Mouse (Mus musculus) layer of hippocampus, postnatal 14 days (tissue): ENCODE data around the gene Tbc1d12. TPM values are rescaled to one million over a fixed set of nuclear protein-coding genes. Genes with fewer than 3 reads are reported as not detected.
A peak's percentile ranks its signal among the peaks of the same experiment; 100 is the strongest.

ENCODE experiments used
- DNase-seq, 2 experiments: peaks; one replicate each; pipeline ENCODE4 v3.0.0; 2021 to 2022; ENCODE audit warnings: low spot score in 2 of 2, mixed read lengths in 1 of 2
- total RNA-seq, 2 experiments: library from RNA; stranded (reverse); gene quantifications; 2 replicates each; pipeline ENCODE4 v1.2.3; 2021

Tbc1d12 gene
- total RNA-seq, 2 experiments from 2014 or later, result 14.2 to 15.1 TPM

DNA sequence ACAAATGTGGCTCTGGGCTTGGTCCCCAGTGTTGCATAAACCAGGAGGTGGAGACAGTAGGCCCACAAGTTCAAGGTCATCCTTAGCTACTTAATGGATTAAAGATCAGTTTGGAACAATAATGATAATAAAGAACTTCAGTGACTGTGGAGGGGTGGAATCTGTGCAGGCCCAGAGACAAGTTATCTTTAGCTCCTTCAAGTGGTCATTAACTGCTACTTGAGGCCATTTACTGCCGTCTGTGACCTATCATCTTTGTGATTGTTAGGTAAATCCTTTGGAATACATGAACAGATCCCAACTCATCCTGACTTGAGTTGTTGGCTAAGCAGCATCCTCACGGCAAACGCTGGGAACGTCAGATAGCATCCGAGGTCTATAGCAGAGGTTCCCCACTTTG, 66.1 kb downstream of the Tbc1d12 start:
- DNase-seq, result no peak

DNA sequence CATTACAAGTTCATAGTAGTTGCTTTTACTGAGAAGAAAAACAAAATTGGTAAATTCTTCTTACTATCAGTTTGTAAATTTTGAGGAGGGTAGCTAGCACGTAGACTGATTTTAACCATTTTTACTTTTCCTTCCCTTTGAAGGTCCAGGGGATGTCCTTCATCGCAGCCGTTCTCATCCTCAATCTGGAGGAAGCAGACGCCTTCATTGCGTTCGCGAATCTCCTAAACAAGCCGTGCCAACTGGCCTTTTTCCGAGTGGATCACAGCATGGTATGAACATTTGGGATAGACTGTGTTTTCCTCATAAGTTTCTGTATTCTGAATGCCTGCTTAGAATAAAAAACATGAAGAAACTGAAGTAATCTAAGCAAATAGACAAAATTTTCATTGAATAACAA, 77.4 kb downstream of the Tbc1d12 start:
- peak in 1 of 2 experiments; percentile 10 for DNase-seq

DNA sequence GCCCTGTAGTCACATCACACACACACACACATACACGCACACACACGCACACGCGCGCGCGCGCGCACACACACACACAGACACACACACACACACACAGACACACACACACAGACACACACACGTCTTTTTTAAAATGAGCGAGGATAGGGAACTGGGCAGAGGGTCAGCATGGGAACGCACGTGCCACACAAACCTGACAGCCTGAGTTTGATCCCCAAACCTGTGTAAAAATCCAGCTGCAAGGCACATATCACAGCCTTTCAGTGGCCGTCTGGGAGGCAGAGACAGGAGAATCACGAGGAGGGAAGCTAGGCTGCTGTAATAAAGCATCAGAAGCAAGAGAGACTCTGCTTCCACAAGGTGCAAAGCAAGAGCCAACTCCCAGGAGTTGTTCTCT, 78.5 kb downstream of the Tbc1d12 start:
- no peak for DNase-seq

DNA sequence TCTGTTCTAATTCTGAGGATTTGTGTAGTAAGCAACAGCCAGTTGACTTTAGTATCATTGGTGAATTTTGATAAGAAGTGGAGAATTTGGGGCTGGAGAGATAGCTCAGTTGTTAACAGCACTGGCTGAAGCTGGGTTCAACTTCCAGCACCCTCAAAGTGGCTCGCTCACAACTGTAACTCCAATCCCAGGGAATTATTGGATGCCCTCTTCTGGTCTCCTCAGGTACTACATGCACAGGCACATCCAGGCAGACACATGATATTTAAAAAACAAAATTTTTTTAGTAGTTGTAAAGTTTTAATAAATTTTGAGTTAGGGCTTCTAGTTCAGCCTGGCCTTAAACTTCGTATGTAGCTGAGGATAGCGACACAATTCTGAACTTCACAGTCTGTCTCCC, 79.3 kb downstream of the Tbc1d12 start:
- DNase-seq, result peak; percentile 23 to 59

DNA sequence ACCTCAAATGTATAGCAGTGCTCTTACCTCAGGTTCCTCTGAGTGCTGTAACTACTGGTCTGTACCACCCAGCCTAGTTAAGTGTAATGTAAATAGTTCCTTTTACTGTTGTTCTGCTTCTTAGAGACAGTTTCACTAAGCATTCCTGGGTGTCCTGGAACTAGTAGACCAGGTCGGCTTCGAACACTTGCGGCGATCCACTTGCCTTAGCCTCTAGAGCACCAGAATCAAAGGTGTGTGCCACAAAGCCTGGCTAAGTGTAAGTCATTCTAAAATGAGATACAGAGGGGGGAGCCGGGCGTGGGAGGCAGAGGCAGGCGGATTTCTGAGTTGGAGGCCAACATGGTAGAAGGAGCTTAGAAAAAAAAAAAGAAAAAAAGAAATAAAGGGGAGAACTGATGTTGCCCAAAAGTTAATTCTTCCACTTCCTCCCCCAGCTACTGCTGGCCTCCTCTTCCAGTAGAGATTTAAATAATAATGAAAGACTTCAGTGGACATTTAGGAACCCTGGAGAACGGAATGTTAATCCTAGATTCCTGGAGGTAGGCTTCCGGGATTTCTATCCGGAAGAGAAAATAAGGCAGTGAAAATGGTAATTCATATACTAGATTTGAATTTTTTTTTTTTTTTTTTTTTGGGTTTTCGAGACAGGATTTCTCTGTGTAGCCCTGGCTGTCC, 92.2 kb downstream of the Tbc1d12 start:
- DNase-seq, result no peak

DNA sequence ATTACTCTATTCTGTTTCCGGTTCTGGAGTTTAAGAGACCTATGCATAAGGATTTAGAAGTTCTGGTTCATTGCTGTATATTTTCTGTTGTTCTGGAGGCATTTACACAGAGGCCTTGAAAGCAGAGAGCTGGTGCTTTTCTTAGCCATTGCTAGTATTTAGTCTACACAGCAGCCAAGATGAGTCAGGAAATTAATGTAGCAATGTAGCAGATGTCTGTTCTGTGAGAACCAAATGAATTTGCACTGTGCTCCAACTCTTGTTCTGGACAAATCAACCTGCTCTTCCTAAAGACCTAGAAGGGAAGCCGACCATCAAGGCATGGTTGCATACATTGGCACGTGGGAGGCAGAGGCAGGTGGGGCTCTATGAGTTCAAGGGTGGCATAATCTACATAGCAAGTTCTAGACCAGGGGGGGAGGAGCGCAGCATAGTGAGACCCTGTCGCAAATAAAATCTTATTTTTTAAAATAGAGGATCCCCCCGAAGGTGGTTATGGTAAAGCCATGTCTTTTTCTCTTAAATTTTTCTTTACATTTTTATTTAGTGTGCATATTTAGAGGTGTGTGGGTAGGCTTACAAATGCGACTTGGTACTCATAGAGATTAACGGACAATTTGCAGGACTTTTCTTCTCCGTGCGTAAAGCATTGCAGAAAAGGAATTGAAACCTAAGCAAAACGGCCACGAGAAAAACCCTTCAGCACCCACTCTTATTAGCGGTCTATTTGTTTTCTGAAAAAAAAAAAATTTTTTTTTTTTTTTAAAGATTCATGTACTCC, 93.3 kb downstream of the Tbc1d12 start:
- peak in 1 of 2 experiments; percentile 16 for DNase-seq

DNA sequence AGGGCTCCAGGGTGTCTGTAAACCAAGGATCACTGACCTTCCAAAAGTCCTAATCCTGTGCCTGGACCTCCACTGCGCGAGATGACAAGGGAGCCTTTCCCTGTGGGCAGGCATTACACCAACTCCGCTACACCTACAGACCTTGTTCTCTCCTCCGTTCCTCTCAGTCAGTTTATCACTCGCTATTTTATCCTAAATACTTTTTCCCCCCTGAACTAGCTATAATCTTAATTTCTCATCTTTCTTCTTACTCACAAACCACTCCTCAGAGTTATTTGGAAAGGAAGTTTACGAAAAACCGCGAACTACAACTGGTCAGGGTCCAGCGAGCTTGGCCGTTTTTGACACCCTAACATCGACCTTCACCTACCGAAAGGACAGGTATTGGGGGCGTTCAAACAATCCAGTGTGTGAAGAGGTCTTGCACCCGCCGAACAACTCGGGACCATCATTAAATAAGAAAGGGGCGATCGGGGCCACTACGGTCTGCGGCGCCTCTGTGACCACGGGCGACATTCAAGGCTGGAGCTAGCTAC, 93.9 kb downstream of the Tbc1d12 start:
- no peak for DNase-seq

DNA sequence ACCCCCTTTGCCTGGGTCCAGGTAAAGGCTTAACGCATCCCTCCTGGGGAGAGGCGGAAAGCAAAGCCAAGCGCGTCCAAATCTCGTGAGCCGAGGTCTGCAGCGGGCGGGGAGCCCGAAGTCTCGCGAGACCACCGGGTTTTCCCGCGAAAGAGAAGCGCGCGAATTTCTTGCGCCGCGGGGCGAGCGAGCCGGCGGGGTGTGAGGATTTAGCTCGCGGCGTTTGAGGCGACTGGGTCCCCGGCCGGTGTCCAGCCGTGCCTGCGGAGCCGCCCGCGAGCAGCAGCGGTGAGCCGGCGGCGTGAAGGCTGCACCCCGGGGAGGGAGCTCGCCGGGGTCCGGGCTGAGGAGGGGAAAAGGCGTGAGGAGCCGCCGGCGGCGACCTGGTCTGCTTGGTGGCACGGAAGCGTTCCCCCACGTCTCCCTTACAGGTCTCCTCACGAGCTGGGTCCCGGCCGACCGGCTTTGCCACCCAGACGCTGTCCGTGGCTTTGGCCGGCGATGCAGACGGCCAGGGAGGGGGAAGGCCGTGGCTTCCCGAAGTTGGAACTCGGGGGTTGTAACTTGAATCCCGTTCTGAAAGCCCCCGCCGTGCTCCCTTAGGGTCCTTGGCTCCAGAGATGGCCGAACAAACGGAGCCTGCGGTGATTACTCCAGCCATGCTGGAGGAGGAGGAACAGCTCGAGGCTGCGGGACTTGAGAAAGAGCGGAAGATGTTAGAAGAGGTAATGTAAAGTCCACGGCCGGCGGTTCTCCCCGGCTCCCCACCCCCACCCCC, 94.6 kb downstream of the Tbc1d12 start, which contains the start of gene Hells:
Gene Hells, plus strand, starts transcription at position 128 of the 778 bp plus-strand sequence.
- DNase-seq, result peak; percentile 76

DNA sequence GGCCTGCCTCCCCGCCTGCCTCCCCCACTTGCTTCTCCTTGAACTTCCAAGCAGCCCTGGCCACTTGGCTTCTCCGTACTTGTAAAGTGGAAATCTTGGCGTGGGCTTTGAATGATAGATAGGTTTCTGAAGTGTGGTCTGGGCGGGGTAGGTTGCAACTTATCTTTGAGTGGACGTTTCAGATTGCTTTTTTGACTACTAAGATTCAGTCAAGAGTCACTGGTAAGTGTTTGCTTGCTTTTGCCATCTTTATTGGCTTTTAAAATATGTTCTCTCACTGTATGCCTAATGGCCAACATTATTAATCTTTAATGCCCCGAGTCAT, 95.1 kb downstream of the Tbc1d12 start:
- DNase-seq, result no peak

DNA sequence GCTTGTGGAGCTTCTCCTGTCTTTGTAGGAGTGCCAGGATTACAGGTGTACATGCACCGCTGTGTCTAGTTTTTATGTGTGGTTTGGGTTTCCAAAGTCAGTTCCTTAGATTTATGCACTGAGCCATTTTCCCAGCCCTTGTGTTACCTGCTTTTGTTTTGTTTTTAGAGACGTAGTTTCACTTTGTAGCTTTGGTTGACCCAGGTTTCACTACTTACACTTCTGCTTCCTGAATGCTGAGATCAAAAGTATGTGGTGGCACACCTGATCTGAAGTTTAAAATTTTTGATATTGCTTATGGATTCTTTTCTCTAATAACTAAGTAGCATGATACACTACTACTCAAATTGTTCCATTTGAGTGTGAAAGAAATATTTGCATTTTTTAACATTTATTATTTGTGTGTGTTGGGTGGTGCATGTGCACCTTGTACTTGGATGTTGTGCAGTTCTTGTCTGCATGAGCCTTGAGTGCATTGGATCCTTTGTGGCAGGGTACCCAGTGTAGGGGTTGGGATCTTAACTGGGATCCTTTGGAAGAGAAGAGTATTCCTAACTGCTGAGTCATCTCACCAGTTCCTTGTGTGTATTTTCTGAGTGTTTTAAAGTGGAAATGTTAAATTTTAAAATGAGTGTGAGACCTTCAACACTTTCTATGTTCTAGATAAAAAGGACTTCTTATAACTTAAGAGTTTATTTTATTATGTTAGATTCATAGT, 108.4 kb downstream of the Tbc1d12 start:
- DNase-seq, result no peak

Other genes with a start within 250 kb of the Tbc1d12 start
- gene Noc3l, start 17.3 kb upstream of the Tbc1d12 start, total RNA-seq, result 10 to 100 TPM; 12.2 to 13.1 TPM
- gene Hells, start 94.3 kb downstream of the Tbc1d12 start, total RNA-seq, result 1 to 10 TPM; 4.3 to 5.5 TPM
- under 1 TPM; 0.19 to 0.21 TPM for gene Cyp2c55, start 170.4 kb downstream of the Tbc1d12 start, total RNA-seq
- gene Cyp2c65, start 224.4 kb downstream of the Tbc1d12 start, total RNA-seq, result not detected